Mouse (Mus musculus): ENCODE measurements around the gene Klk10.

The Klk10 gene

DNA sequence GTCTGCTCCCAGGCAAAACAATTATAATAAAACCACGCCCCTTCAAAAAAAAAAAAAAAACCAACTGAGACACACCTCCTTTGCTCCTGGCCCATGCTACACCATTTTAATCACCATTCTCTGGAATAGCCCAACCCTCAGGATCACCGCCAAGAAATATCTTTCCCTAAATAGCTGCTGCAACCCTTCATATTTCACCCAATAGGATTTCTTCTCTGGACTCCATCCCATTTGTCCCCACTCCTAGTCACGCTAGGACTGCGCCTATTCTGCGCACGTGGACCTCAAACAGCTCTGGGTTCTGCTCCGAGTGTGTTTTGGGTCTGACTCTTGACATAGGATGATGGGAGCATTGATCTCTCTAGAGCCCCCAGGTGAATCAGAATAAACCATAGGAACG lies 15.5 kb downstream of the Klk10 start:
- DNase-seq (ENCODE audit: low spot score in 2 of 2) = no peak

- DNase-seq (ENCODE audit: low spot score in 2 of 2) = no peak
Observed at GRCm38 (mm10) chr7:43797333-43797769, 16.5 kb downstream of the Klk10 start, which contains the start of gene Klk8. Gene Klk8 (plus strand): TSS chr7:43797577.

GRCm38 (mm10) chr7:43797844-43798462 lies 17.1 kb downstream of the Klk10 start:
- no peak for DNase-seq (ENCODE audit: low spot score in 2 of 2)

GRCm38 (mm10) chr7:43799876-43800275 lies 19.0 kb downstream of the Klk10 start:
- DNase-seq (ENCODE audit: low spot score in 2 of 2) = no peak

GRCm38 (mm10) chr7:43810994-43811393 lies 30.2 kb downstream of the Klk10 start, which contains the start of gene Klk7:
Gene Klk7 (plus strand): TSS chr7:43811294.
- no peak for DNase-seq (ENCODE audit: low spot score in 2 of 2)

DNA sequence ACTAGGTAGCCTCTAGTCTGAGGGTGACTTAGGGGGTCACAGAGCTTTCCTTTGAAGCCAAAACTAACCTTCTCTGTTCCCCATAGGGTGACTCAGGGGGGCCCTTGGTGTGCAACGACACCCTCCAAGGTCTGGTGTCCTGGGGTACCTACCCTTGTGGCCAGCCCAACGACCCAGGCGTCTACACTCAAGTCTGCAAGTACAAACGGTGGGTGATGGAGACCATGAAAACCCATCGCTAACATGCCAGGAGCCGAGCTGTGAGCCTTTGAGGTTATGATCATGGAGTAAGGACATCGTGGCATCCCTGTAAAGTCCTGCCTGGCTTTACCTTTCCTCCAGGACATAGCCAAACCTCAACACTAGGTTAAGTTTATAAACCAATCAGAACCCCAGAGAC lies 34.4 kb downstream of the Klk10 start:
- DNase-seq (ENCODE audit: low spot score in 2 of 2) = no peak

GRCm38 (mm10) chr7:43816746-43817145 lies 35.9 kb downstream of the Klk10 start:
- DNase-seq (ENCODE audit: low spot score in 2 of 2) = no peak

- DNase-seq (ENCODE audit: low spot score in 2 of 2) = no peak
Observed at GRCm38 (mm10) chr7:43821581-43821980, 40.7 kb downstream of the Klk10 start.

- no peak for DNase-seq (ENCODE audit: low spot score in 2 of 2)
Observed at GRCm38 (mm10) chr7:43824199-43824598, 43.4 kb downstream of the Klk10 start, which contains the start of gene Klk6. Gene Klk6 (plus strand): TSS chr7:43824499.

GRCm38 (mm10) chr7:43826056-43826455 lies 45.2 kb downstream of the Klk10 start:
- DNase-seq (ENCODE audit: low spot score in 2 of 2) = no peak

- no peak for DNase-seq (ENCODE audit: low spot score in 2 of 2)
Observed at GRCm38 (mm10) chr7:43827706-43828105, 46.9 kb downstream of the Klk10 start.

DNA sequence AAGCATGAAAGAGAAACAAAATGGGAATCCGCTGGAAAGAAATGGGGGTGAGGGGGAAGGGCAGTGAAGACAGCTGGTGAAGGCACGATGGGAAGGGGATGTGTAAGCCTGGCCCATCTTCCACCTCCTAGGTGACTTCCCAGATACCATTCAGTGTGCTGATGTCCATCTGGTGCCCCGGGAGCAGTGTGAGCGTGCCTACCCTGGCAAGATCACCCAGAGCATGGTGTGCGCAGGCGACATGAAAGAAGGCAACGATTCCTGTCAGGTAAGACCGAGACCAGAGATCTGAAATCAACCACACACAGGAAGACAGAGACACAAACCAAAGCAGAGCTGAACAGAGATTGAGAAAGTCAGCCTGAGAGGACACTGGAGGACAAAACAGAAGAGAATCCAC lies 48.2 kb downstream of the Klk10 start:
- DNase-seq (ENCODE audit: low spot score in 2 of 2) = no peak
